ENCODE assay signal across 10 mouse cellular contexts in genomic region chr4:59808396-59808795, GRCm38 (mm10). TPM values are rescaled to one million over a fixed set of nuclear protein-coding genes. Genes with fewer than 3 reads are reported as not detected.
DNase-seq lines count a peak whose midpoint lies in the region; ATAC-seq and TF ChIP-seq lines count a peak whose summit lies in the region.
"Had no signal": no experiment of that assay in that cellular context is flagged by ENCODE, and none has a peak within 500 bp of the region (broad histone marks: within the 10 kb centered on the region; RNA-seq: fewer than 3 reads in every experiment).

No protein-coding gene starts in this region.

- TF ChIP-seq CTCF in liver, embryonic 14.5 days (IDR thresholded peaks at IDR 0.05; ENCODE audit: low read depth), result peak; percentile 58

- H3K9ac ChIP-seq in liver, embryonic 14.5 days (replicated peaks), result no peak overlapping the region
- no peak overlapping the region for H3K9ac ChIP-seq in liver, embryonic 12.5 days
- H3K9ac ChIP-seq: embryonic facial prominence, embryonic 15.5 days; stomach, embryonic 15.5 days had no signal

- DNase-seq in heart, adult 11 months, result peak; percentile 94
- DNase-seq in heart, adult 9 months (ENCODE audit: low spot score in 2 of 2), result no peak
- no peak for DNase-seq in liver, embryonic 14.5 days (ENCODE audit: low read depth in 3 of 3, low spot score in 3 of 3)
- DNase-seq in brain, adult 2 months (ENCODE audit: low read depth, low spot score), result peak; percentile 56
- DNase-seq in right cerebral cortex, postnatal 4 days, result no peak

- no peak overlapping the region for H3K4me3 ChIP-seq in liver, embryonic 14.5 days (ENCODE audit: insufficient read depth in 1 of 2, low read depth in 2 of 2, low read length in 2 of 2)
- H3K4me3 ChIP-seq in liver, embryonic 12.5 days, result no peak overlapping the region
- H3K4me3 ChIP-seq: embryonic facial prominence, embryonic 15.5 days; stomach, embryonic 15.5 days had no signal

- H3K27me3 ChIP-seq in liver, embryonic 14.5 days (ENCODE audit: control insufficient read depth, insufficient read depth, low read length), result no peaks in the 10 kb centered on the region
- H3K27me3 ChIP-seq in liver, embryonic 12.5 days (replicated peaks), result no peaks in the 10 kb centered on the region
- H3K27me3 ChIP-seq: embryonic facial prominence, embryonic 15.5 days; stomach, embryonic 15.5 days had no signal

- H3K4me1 ChIP-seq in liver, embryonic 14.5 days (replicated peaks; ENCODE audit: control insufficient read depth in 2 of 2, insufficient read depth in 2 of 2, low read length in 1 of 2), result peaks cover 2 to 13% of the 10 kb centered on the region in 2 experiments
- H3K4me1 ChIP-seq in liver, embryonic 12.5 days, result peaks cover 54% of the 10 kb centered on the region

- H3K27ac ChIP-seq in liver, embryonic 14.5 days, result no peak overlapping the region
- H3K27ac ChIP-seq in liver, embryonic 12.5 days, result no peak overlapping the region
- H3K27ac ChIP-seq: embryonic facial prominence, embryonic 15.5 days; stomach, embryonic 15.5 days had no signal

- no peak for ATAC-seq in liver, embryonic 14.5 days (ENCODE audit: insufficient read depth)
- no peak for ATAC-seq in liver, embryonic 12.5 days
- ATAC-seq in megakaryocyte-erythroid progenitor cell, adult 5-6 weeks (replicated peaks; ENCODE audit: low FRiP score, low TSS enrichment, poor library complexity, severe bottlenecking), result peak; percentile 52
- no peak for ATAC-seq in activated CD4-positive, CD25-positive, alpha-beta regulatory T cell, adult 4 months

- no peak for TF ChIP-seq EP300 in liver, embryonic 14.5 days (IDR thresholded peaks at IDR 0.05; ENCODE audit: low read depth)

- no peaks in the 10 kb centered on the region for H3K9me3 ChIP-seq in liver, embryonic 14.5 days (ENCODE audit: control insufficient read depth, low read length)
- H3K9me3 ChIP-seq in liver, embryonic 12.5 days (replicated peaks), result no peaks in the 10 kb centered on the region
- H3K9me3 ChIP-seq: embryonic facial prominence, embryonic 15.5 days; stomach, embryonic 15.5 days had no signal

- no peaks in the 10 kb centered on the region for H3K36me3 ChIP-seq in liver, embryonic 14.5 days (replicated peaks; ENCODE audit: control insufficient read depth, insufficient read depth, low read depth)
- H3K36me3 ChIP-seq in liver, embryonic 12.5 days, result peaks cover 4% of the 10 kb centered on the region; the same call in 1 of the 2 replicates
- H3K36me3 ChIP-seq: embryonic facial prominence, embryonic 15.5 days; stomach, embryonic 15.5 days had no signal

- H3K4me2 ChIP-seq in liver, embryonic 14.5 days (ENCODE audit: low read depth), result no peak overlapping the region
- H3K4me2 ChIP-seq in liver, embryonic 12.5 days, result no peak overlapping the region
- H3K4me2 ChIP-seq: embryonic facial prominence, embryonic 15.5 days; stomach, embryonic 15.5 days had no signal

- WGBS in liver, embryonic 14.5 days (ENCODE audit: insufficient replicate concordance), result 49% methylated on average over 5 of the region's 5 CpGs
- WGBS in liver, embryonic 12.5 days (ENCODE audit: insufficient replicate concordance), result 49% methylated on average over 5 of the region's 5 CpGs

RNA-seq across cellular contexts. Expression of gene Snx30, which starts 2.8 kb away (rescaled TPM):
- polyA plus RNA-seq in liver, embryonic 14.5 days (2012; rRNA removed), result 1.2 and 1.6 TPM in 2 replicates
- 2.2 and 2.5 TPM in 2 replicates for polyA plus RNA-seq in liver, embryonic 14.5 days (2014; fragmentation: Nextera tagmentation; extraction: Ambion mirVana)
- 5.6 and 7.5 TPM in 2 replicates for polyA plus RNA-seq in liver, embryonic 12.5 days (2016; fragmentation: Nextera tagmentation; extraction: Ambion mirVana)
- total RNA-seq in megakaryocyte-erythroid progenitor cell, adult 5-6 weeks (2014; fragmentation: Nextera tagmentation), result 6.6 and 11.2 TPM in 2 replicates
- total RNA-seq in megakaryocyte-erythroid progenitor cell, adult 5-6 weeks (2017), result 4.9 and 13.2 TPM in 2 replicates
- 1 to 10 TPM; 1.6 to 1.9 TPM for polyA plus RNA-seq in activated CD4-positive, CD25-positive, alpha-beta regulatory T cell, adult 4 months (2017; shearing (Covaris generic))

RNA-seq across cellular contexts. Expression of gene Inip, which starts 7.0 kb away (rescaled TPM):
- 4.9 and 8.1 TPM in 2 replicates for polyA plus RNA-seq in liver, embryonic 14.5 days (2012; rRNA removed)
- 16.7 and 17.0 TPM in 2 replicates for polyA plus RNA-seq in liver, embryonic 14.5 days (2014; fragmentation: Nextera tagmentation; extraction: Ambion mirVana)
- polyA plus RNA-seq in liver, embryonic 12.5 days (2016; fragmentation: Nextera tagmentation; extraction: Ambion mirVana), result 34.7 and 35.8 TPM in 2 replicates
- 44.1 and 47.2 TPM in 2 replicates for total RNA-seq in megakaryocyte-erythroid progenitor cell, adult 5-6 weeks (2014; fragmentation: Nextera tagmentation)
- 41.4 and 52.0 TPM in 2 replicates for total RNA-seq in megakaryocyte-erythroid progenitor cell, adult 5-6 weeks (2017)
- 10 to 100 TPM; 37.2 to 44.7 TPM for polyA plus RNA-seq in activated CD4-positive, CD25-positive, alpha-beta regulatory T cell, adult 4 months (2017; shearing (Covaris generic))

Comparison
In these comparisons a context has a peak if more than half of its experiments do, and no peak if none do; other contexts are left out.
1. DNase-seq: peak in heart, adult 11 months (single experiment) and brain, adult 2 months (single experiment); none in heart, adult 9 months (0 of 2), liver, embryonic 14.5 days (0 of 3) and right cerebral cortex, postnatal 4 days (single experiment).